In the genomic region with DNA sequence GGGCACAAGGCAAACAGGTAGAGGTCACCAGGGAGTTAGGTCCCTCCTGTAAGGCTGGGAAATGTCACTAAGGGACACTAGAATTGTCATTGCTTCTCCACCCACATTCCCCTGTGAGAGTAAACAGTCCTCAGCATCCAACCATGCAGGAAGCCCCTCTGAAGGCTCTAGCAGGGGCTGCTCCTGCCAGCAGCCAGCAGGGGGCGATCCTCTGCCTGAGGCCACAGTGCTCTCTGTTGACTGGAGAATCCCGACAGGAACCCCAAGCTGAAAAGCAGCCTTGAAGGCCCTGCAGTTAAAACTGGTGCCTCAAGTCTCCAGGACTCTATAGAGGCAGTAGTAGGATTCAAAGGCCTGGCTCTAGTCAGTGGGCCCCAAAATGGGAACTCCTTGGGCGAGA, we compare ENCODE assay signal across 10 mouse cellular contexts. TPM values are rescaled to one million over a fixed set of nuclear protein-coding genes. Genes with fewer than 3 reads are reported as not detected.
A peak's percentile ranks its signal among the peaks of the same experiment; 100 is the strongest.
DNase-seq lines count a peak whose midpoint lies in the region; ATAC-seq and TF ChIP-seq lines count a peak whose summit lies in the region.
"Had no signal": no experiment of that assay in that cellular context is flagged by ENCODE, and none has a peak within 500 bp of the region (broad histone marks: within the 10 kb centered on the region; RNA-seq: fewer than 3 reads in every experiment).

No protein-coding gene starts in this region.

- H3K36me3 ChIP-seq in hindbrain, postnatal 0 days (ENCODE audit: insufficient read depth, low read length) = peaks cover 91% of the 10 kb centered on the region
- H3K36me3 ChIP-seq in hindbrain, embryonic 14.5 days (replicated peaks; ENCODE audit: control insufficient read depth, insufficient read depth) = peaks cover 99% of the 10 kb centered on the region

- no peaks in the 10 kb centered on the region for H3K4me1 ChIP-seq in hindbrain, postnatal 0 days (ENCODE audit: insufficient read depth, low read length)
- no peaks in the 10 kb centered on the region for H3K4me1 ChIP-seq in hindbrain, embryonic 14.5 days (replicated peaks; ENCODE audit: control insufficient read depth, insufficient read depth, low read length)
- H3K4me1 ChIP-seq: embryonic facial prominence, embryonic 13.5 days; liver, embryonic 15.5 days had no signal

- ATAC-seq in hindbrain, postnatal 0 days = no peak
- no peak for ATAC-seq in hindbrain, embryonic 14.5 days (ENCODE audit: low FRiP score)

- H3K27ac ChIP-seq in hindbrain, postnatal 0 days = no peak overlapping the region
- no peak overlapping the region for H3K27ac ChIP-seq in hindbrain, embryonic 14.5 days
- H3K27ac ChIP-seq: embryonic facial prominence, embryonic 13.5 days; liver, embryonic 15.5 days had no signal

- H3K27me3 ChIP-seq in hindbrain, postnatal 0 days (ENCODE audit: insufficient read depth, low read length) = no peaks in the 10 kb centered on the region
- H3K27me3 ChIP-seq in hindbrain, embryonic 14.5 days (ENCODE audit: control insufficient read depth, insufficient read depth, low read length) = no peaks in the 10 kb centered on the region
- H3K27me3 ChIP-seq: embryonic facial prominence, embryonic 13.5 days; liver, embryonic 15.5 days had no signal

- H3K4me3 ChIP-seq in hindbrain, postnatal 0 days (ENCODE audit: low read length) = no peak overlapping the region
- no peak overlapping the region for H3K4me3 ChIP-seq in hindbrain, embryonic 14.5 days (replicated peaks; ENCODE audit: low read length)
- H3K4me3 ChIP-seq: embryonic facial prominence, embryonic 13.5 days; liver, embryonic 15.5 days had no signal

- H3K9me3 ChIP-seq in hindbrain, postnatal 0 days (ENCODE audit: low read length) = no peaks in the 10 kb centered on the region
- H3K9me3 ChIP-seq in hindbrain, embryonic 14.5 days (ENCODE audit: control insufficient read depth, low read length) = no peaks in the 10 kb centered on the region
- H3K9me3 ChIP-seq: embryonic facial prominence, embryonic 13.5 days; liver, embryonic 15.5 days had no signal

- H3K9ac ChIP-seq in hindbrain, postnatal 0 days (replicated peaks; ENCODE audit: low read length) = no peak overlapping the region
- H3K9ac ChIP-seq in hindbrain, embryonic 14.5 days = no peak overlapping the region
- H3K9ac ChIP-seq: embryonic facial prominence, embryonic 13.5 days; liver, embryonic 15.5 days had no signal

- peak; percentile 44 for DNase-seq in hindbrain, postnatal 0 days (ENCODE audit: low spot score)
- DNase-seq in hindbrain, embryonic 14.5 days (ENCODE audit: low spot score) = no peak
- DNase-seq in 3T3-L1 (ENCODE audit: low read depth, low spot score) = peak; percentile 34
- DNase-seq in ES-CJ7 (ENCODE audit: low read depth, low spot score) = peak; percentile 75
- DNase-seq in induced T-regulatory cell, adult 2 months (ENCODE audit: low read depth) = peak; percentile 21
- no peak for DNase-seq in urinary bladder, postnatal 10 days (ENCODE audit: low spot score)
- DNase-seq in cerebellum, adult 11-12 months = no peak
- no peak for DNase-seq in urinary bladder, adult 2 months (ENCODE audit: low spot score)

- TF ChIP-seq CTCF in hindbrain, postnatal 0 days (IDR thresholded peaks at IDR 0.05; ENCODE audit: low read depth) = peak; percentile 71

- H3K4me2 ChIP-seq in hindbrain, postnatal 0 days (ENCODE audit: low read depth, low read length) = no peak overlapping the region
- H3K4me2 ChIP-seq in hindbrain, embryonic 14.5 days (replicated peaks) = no peak overlapping the region
- H3K4me2 ChIP-seq: embryonic facial prominence, embryonic 13.5 days; liver, embryonic 15.5 days had no signal

- 39% methylated on average over 3 of the region's 3 CpGs for WGBS in hindbrain, postnatal 0 days
- 37% methylated on average over 3 of the region's 3 CpGs for whole genome bisulfite sequencing in hindbrain, embryonic 14.5 days

RNA-seq across cellular contexts. Expression of a gene that starts 14.0 kb away (rescaled TPM):
- 20.5 and 24.2 TPM in 2 replicates for total RNA-seq in hindbrain, postnatal 0 days (2014; rRNA removed)
- 11.9 and 13.7 TPM in 2 replicates for polyA plus RNA-seq in hindbrain, postnatal 0 days (2015; fragmentation: Nextera tagmentation; extraction: Ambion mirVana)
- polyA plus RNA-seq in hindbrain, embryonic 14.5 days (2014; fragmentation: Nextera tagmentation; extraction: Ambion mirVana) = 12.7 and 14.7 TPM in 2 replicates
- 9.9 and 14.1 TPM in 2 replicates for polyA plus RNA-seq in urinary bladder, adult 2 months (2012; rRNA removed)

RNA-seq across cellular contexts. Expression of a gene that starts 14.0 kb away (rescaled TPM):
- total RNA-seq in hindbrain, postnatal 0 days (2014; rRNA removed) = 11.5 and 14.0 TPM in 2 replicates
- polyA plus RNA-seq in hindbrain, postnatal 0 days (2015; fragmentation: Nextera tagmentation; extraction: Ambion mirVana) = 32.9 and 35.5 TPM in 2 replicates
- polyA plus RNA-seq in hindbrain, embryonic 14.5 days (2014; fragmentation: Nextera tagmentation; extraction: Ambion mirVana) = 28.2 and 31.2 TPM in 2 replicates
- 3.1 and 6.7 TPM in 2 replicates for polyA plus RNA-seq in urinary bladder, adult 2 months (2012; rRNA removed)

RNA-seq across cellular contexts. Expression of a gene that starts 27.3 kb away (rescaled TPM):
- 4.1 TPM in 1 of 2 replicates, not detected in the other for total RNA-seq in hindbrain, postnatal 0 days (2014; rRNA removed)
- 0.26 and 0.41 TPM in 2 replicates for polyA plus RNA-seq in hindbrain, postnatal 0 days (2015; fragmentation: Nextera tagmentation; extraction: Ambion mirVana)
- polyA plus RNA-seq in hindbrain, embryonic 14.5 days (2014; fragmentation: Nextera tagmentation; extraction: Ambion mirVana) = 0.40 and 0.43 TPM in 2 replicates
- polyA plus RNA-seq in urinary bladder, adult 2 months (2012; rRNA removed) = 20.1 and 32.2 TPM in 2 replicates

RNA-seq across cellular contexts. Expression of a gene that starts 56.8 kb away (rescaled TPM):
- total RNA-seq in hindbrain, postnatal 0 days (2014; rRNA removed) = 25.9 and 48.2 TPM in 2 replicates
- 22.3 and 26.8 TPM in 2 replicates for polyA plus RNA-seq in hindbrain, postnatal 0 days (2015; fragmentation: Nextera tagmentation; extraction: Ambion mirVana)
- polyA plus RNA-seq in hindbrain, embryonic 14.5 days (2014; fragmentation: Nextera tagmentation; extraction: Ambion mirVana) = 29.5 and 31.4 TPM in 2 replicates
- polyA plus RNA-seq in urinary bladder, adult 2 months (2012; rRNA removed) = 20.6 and 26.5 TPM in 2 replicates

RNA-seq across cellular contexts. Expression of a gene that starts 57.8 kb away (rescaled TPM):
- total RNA-seq in hindbrain, postnatal 0 days (2014; rRNA removed) = 2.0 and 2.9 TPM in 2 replicates
- polyA plus RNA-seq in hindbrain, postnatal 0 days (2015; fragmentation: Nextera tagmentation; extraction: Ambion mirVana) = 1.2 and 1.3 TPM in 2 replicates
- polyA plus RNA-seq in hindbrain, embryonic 14.5 days (2014; fragmentation: Nextera tagmentation; extraction: Ambion mirVana) = 3.2 TPM in 2 replicates
- polyA plus RNA-seq in urinary bladder, adult 2 months (2012; rRNA removed) = 0.04 TPM in 2 replicates
- polyA plus RNA-seq: liver, embryonic 15.5 days had no signal

Comparison
In these comparisons a context has a peak if more than half of its experiments do, and no peak if none do; other contexts are left out.
1. DNase-seq: peak in hindbrain, postnatal 0 days (single experiment), 3T3-L1 (single experiment), ES-CJ7 (single experiment) and induced T-regulatory cell, adult 2 months (single experiment); none in hindbrain, embryonic 14.5 days (single experiment), urinary bladder, postnatal 10 days (single experiment), cerebellum, adult 11-12 months (single experiment) and urinary bladder, adult 2 months (single experiment).
2. RNA of a gene that starts 27.3 kb away (polyA plus RNA-seq): 20.1 to 32.2 TPM in urinary bladder, adult 2 months; 0.40 to 0.43 TPM in hindbrain, embryonic 14.5 days and 0.26 to 0.41 TPM in hindbrain, postnatal 0 days; every median in the first group is over 10 times any median in the second.